Mouse (Mus musculus) thymus, postnatal 25 days (tissue): ENCODE measurements at regions not wholly inside any gene's neighbourhood (a gene's known extent, or its start where the extent isn't known, plus 50 kb on each side); places are given as distances from the start of the nearest gene placed in this dataset.
A peak's percentile ranks its signal among the peaks of the same experiment; 100 is the strongest.
"Not testable (repeated sequence)": the region's sequence is repeated elsewhere in the genome, so short reads cannot be mapped to it uniquely, and the experiment has no call there.

Source experiments
- DNase-seq: peaks from one replicate; pipeline ENCODE4 v3.0.0; 2022

DNA sequence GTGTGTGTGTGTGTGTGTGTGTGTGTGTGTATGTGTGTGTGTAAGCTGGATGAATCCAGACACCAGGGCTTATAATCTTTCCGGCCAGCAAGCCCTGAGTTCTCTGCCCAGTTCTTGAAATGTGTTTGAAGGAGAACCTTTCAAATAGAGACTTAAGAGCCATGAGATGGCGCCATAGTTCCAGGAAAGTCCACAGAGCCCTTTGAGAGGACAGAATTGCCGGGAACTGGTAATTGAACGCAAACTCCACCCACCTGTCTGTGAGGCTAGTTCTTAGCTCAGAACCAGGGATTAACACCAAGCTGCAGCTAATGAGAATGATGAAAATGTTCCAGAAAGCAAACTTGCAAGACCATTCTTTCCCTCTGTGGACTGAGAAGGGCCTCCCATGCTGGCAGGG is 72.2 kb downstream of the Trim42 start:
- no peak for DNase-seq

GRCm38 (mm10) chr9:97295770-97296169 is 74.0 kb downstream of the Trim42 start:
- peak; percentile 14 for DNase-seq

- DNase-seq = no peak
Measured at GRCm38 (mm10) chr9:97291870-97292269, 77.9 kb downstream of the Trim42 start.

DNA sequence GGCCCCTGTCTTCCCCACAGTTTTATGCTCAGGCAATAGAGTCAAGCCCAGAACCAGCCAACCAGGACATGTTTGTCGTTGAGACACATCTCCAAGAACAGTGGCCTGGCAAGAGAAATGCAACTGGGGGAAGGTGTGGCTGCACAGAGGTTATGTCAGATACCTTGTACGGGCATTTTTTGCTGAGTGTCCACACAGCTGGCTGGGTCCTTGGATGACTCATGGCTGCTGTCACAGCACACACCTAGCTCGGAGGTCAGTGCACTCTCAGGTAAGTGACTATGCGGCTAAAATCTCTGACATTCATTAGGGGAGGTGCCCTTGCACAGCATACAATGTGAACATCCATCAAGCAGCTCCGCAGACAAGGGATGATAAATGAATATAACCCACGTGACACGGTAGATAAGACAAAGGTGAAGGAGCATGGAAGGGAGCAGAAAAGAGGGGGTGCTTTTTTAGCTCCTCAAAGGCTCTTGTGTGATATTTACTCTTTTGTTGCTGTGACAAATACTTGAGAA is 85.4 kb downstream of the Trim42 start:
- DNase-seq = no peak

- DNase-seq = no peak
Measured at GRCm38 (mm10) chr9:97282090-97282489, 87.7 kb downstream of the Trim42 start.

DNA sequence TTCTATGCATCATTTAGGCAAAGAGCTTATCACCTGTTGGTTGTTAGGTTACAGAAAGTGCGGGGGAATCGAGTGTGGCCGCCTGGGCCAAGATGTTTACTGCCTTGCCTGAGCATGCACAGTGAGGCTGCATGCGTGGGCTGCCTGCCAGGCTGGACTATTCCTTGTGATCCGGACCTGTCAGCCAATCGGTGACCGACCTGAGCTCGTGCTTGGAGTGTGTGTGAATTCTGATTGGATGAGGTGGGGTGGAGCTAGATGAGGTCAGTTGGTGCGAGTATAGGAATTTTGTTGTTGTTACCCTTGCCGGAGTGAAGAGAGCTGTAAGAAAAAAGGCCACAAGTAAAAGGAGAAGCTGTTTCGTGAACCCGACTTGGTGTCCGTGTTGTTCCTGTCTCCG is 94.3 kb downstream of the Trim42 start:
- DNase-seq = not testable (repeated sequence)

- no peak for DNase-seq
Measured at GRCm38 (mm10) chr9:97273891-97274290, 95.9 kb downstream of the Trim42 start.

- no peak for DNase-seq
Measured at GRCm38 (mm10) chr9:97272061-97272460, 97.7 kb downstream of the Trim42 start.

- DNase-seq = no peak
Measured at GRCm38 (mm10) chr9:97247621-97248020, 122.1 kb downstream of the Trim42 start.

- no peak for DNase-seq
Measured at GRCm38 (mm10) chr9:97226074-97226473, 115.1 kb upstream of the Slc25a36 start.

DNA sequence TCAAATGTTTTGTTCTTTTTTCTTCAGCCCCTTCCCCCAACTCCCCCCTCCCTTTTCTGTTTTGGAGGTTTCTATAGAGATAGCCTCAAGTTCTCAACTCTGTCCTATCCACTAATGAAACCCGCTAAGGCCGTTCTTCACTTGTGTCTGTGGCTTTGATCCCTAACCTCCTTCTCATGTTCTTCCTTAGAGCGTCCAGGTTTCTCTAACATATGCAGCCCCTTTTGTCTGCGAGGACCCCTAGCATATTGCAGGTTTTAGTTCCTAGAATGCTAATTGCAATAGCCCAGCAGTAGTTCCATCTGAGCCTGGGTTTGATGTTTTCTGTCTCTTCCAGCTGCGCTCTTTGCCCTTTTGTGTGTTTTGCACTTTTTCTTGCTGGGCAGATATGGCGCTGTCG is 113.6 kb upstream of the Slc25a36 start:
- no peak for DNase-seq

GRCm38 (mm10) chr9:97214806-97215205 is 103.8 kb upstream of the Slc25a36 start:
- DNase-seq = no peak

GRCm38 (mm10) chr9:97190321-97190860 is 79.4 kb upstream of the Slc25a36 start:
- DNase-seq = no peak

- DNase-seq = no peak
Measured at GRCm38 (mm10) chr9:97189646-97190045, 78.7 kb upstream of the Slc25a36 start.

DNA sequence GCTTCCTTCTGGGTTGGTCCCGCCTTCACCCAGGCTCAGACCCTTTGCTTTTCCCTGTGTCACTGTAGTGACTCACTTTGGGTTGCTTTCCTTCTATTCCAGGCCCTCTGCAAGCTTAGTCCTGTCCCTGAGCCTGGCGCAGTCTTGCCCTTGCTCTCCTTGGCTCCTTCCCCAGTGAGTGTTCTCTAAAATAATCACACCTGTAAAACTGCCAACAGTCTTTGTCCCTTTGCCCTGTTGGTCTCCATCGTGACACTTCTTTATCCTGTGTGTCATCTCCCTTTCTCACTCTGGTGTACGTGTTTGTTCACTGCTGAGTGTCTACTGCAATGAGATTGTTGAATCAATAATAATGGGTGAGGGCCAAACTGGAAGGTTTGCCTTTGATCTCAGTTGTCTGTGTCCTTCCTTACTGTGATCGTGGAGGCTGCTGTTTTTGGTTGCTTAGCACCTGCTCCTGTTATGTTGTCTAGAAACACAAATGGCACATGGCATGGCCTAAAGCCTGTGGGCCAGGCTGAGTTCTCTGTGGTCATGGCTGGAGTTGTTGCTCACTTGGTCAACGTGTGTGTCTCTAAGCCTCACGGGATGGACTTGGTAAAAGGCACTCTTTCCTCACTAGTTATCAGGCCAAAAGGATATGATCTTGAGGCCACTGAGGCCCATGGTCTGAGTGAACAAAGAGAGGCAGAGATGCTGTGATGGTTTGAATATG is 77.8 kb upstream of the Slc25a36 start:
- no peak for DNase-seq

GRCm38 (mm10) chr9:97173230-97173951 is 62.4 kb upstream of the Slc25a36 start:
- DNase-seq = no peak

GRCm38 (mm10) chr9:97172075-97172474 is 61.1 kb upstream of the Slc25a36 start:
- peak; percentile 45 for DNase-seq

- DNase-seq = no peak
Measured at GRCm38 (mm10) chr9:97171484-97171883, 60.5 kb upstream of the Slc25a36 start.

- no peak for DNase-seq
Measured at GRCm38 (mm10) chr9:97170836-97171235, 59.9 kb upstream of the Slc25a36 start.

DNA sequence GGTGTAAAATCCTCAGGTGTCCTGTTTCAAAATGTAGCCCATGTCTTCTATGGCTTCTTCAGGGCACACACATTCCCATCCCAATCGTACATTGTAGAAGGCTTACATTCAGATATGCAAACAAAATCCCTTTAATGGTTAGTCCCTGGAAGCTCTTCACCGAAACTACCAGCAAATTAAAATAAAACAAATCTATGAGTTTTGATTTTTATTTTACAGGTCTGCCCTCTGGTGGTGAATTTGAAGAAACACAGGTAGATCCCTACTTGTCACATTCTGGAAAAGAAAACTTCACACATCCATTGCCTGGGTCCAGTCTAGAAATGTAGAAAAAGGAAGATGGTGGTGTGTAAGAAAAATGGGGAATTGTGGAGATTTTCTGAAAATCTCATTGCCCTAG is 51.5 kb upstream of the Slc25a36 start:
- no peak for DNase-seq
